Mouse (Mus musculus): ENCODE measurements at regions not wholly inside any gene's neighbourhood (a gene's known extent, or its start where the extent isn't known, plus 50 kb on each side); places are given as distances from the start of the nearest gene placed in this dataset.
A peak's percentile ranks its signal among the peaks of the same experiment; 100 is the strongest.

- no peak for DNase-seq (ENCODE audit: low spot score)
Measured at GRCm38 (mm10) chr15:87097206-87097605, 446.9 kb upstream of the Fam19a5 start.

GRCm38 (mm10) chr15:87101146-87101545 lies 443.0 kb upstream of the Fam19a5 start:
- DNase-seq (ENCODE audit: low spot score) = no peak

- DNase-seq (ENCODE audit: low spot score) = no peak
Measured at GRCm38 (mm10) chr15:87102211-87102610, 441.9 kb upstream of the Fam19a5 start.

GRCm38 (mm10) chr15:87105951-87106350 lies 438.1 kb upstream of the Fam19a5 start:
- no peak for DNase-seq (ENCODE audit: low spot score)

- DNase-seq (ENCODE audit: low spot score) = no peak
Measured at GRCm38 (mm10) chr15:87107701-87108100, 436.4 kb upstream of the Fam19a5 start.

GRCm38 (mm10) chr15:87108411-87108810 lies 435.7 kb upstream of the Fam19a5 start:
- no peak for DNase-seq (ENCODE audit: low spot score)

- no peak for DNase-seq (ENCODE audit: low spot score)
Measured at GRCm38 (mm10) chr15:87122656-87123055, 421.4 kb upstream of the Fam19a5 start.

GRCm38 (mm10) chr15:87125427-87126148 lies 418.5 kb upstream of the Fam19a5 start:
- DNase-seq (ENCODE audit: low spot score) = no peak

GRCm38 (mm10) chr15:87138870-87139269 lies 405.2 kb upstream of the Fam19a5 start:
- no peak for DNase-seq (ENCODE audit: low spot score)

- no peak for DNase-seq (ENCODE audit: low spot score)
Measured at GRCm38 (mm10) chr15:87169136-87169535, 375.0 kb upstream of the Fam19a5 start.

- DNase-seq (ENCODE audit: low spot score) = no peak
Measured at GRCm38 (mm10) chr15:87170890-87171289, 373.2 kb upstream of the Fam19a5 start.

- DNase-seq (ENCODE audit: low spot score) = no peak
Measured at GRCm38 (mm10) chr15:87173096-87173495, 371.0 kb upstream of the Fam19a5 start.

GRCm38 (mm10) chr15:87178646-87179045 lies 365.5 kb upstream of the Fam19a5 start:
- no peak for DNase-seq (ENCODE audit: low spot score)

- no peak for DNase-seq (ENCODE audit: low spot score)
Measured at GRCm38 (mm10) chr15:87180836-87181235, 363.3 kb upstream of the Fam19a5 start.

- DNase-seq (ENCODE audit: low spot score) = no peak
Measured at GRCm38 (mm10) chr15:87184248-87184647, 359.9 kb upstream of the Fam19a5 start.

GRCm38 (mm10) chr15:87188816-87189455 lies 355.2 kb upstream of the Fam19a5 start:
- no peak for DNase-seq (ENCODE audit: low spot score)

GRCm38 (mm10) chr15:87191901-87192300 lies 352.2 kb upstream of the Fam19a5 start:
- peak; percentile 49 for DNase-seq (ENCODE audit: low spot score)

- peak; percentile 10 for DNase-seq (ENCODE audit: low spot score)
Measured at GRCm38 (mm10) chr15:87196306-87196893, 347.7 kb upstream of the Fam19a5 start.

GRCm38 (mm10) chr15:87199641-87200040 lies 344.5 kb upstream of the Fam19a5 start:
- DNase-seq (ENCODE audit: low spot score) = peak; percentile 14

GRCm38 (mm10) chr15:87200282-87201048 lies 343.6 kb upstream of the Fam19a5 start:
- peak; percentile 32 for DNase-seq (ENCODE audit: low spot score)

GRCm38 (mm10) chr15:87201055-87201454 lies 343.0 kb upstream of the Fam19a5 start:
- peak; percentile 22 for DNase-seq (ENCODE audit: low spot score)

GRCm38 (mm10) chr15:87229951-87230350 lies 314.1 kb upstream of the Fam19a5 start:
- DNase-seq (ENCODE audit: low spot score) = no peak

Data from testis, postnatal 10 days (tissue).